8 mouse cellular contexts compared by ENCODE assay signal in the genomic region with DNA sequence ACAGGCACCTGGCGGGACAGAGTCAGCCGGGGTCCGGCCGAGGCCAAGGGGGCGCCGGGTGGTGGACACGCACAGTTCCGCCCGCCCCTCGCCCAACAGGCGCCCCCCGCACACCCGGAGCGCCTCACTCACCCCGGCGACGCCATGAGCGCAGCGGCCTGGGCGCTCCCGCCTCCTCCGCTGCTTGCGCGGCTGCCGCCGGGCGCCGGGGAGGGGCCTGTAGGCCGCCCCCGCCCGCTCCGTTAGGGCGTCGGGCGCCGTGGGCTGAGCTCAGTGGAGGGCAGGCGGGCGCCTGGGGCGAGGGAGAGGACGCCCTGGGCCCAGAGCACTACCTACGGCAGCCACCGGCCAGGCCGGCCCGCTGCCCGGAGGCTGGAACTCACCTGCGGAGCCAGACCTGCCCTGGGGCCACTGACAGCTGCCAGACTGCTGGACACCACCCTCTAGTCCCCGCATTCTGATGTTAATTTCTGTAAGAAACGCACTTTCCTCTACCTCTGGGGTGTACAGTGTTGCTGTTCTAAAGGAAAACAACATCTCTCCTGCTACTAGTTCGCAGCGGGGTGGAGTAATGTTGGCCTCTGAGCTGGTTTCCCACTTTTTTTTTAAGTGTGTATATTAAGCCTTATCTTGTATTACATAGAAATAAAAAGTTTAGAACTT. TPM values are rescaled to one million over a fixed set of nuclear protein-coding genes. Genes with fewer than 3 reads are reported as not detected.
DNase-seq lines count a peak whose midpoint lies in the region; ATAC-seq lines count a peak whose summit lies in the region.

No protein-coding gene starts in this region.

- H3K4me3 ChIP-seq in hindbrain, embryonic 10.5 days: peak overlapping the region; percentile 82

- peak overlapping the region; percentile 92 for H3K27ac ChIP-seq in hindbrain, embryonic 10.5 days

- H3K9me3 ChIP-seq in hindbrain, embryonic 10.5 days: 0 out of 2 replicates have a peak, but pooled peaks cover 3% of the 10 kb centered on the region

- ATAC-seq in frontal cortex, adult (ENCODE audit: low TSS enrichment): peak; percentile 93

- under 1% methylated on average over 45 of the region's 50 CpGs for WGBS in hindbrain, embryonic 10.5 days

- H3K27me3 ChIP-seq in hindbrain, embryonic 10.5 days (ENCODE audit: insufficient read depth, poor library complexity, severe bottlenecking): 0 out of 2 replicates have a peak, but pooled peaks cover 3% of the 10 kb centered on the region

- no peaks in the 10 kb centered on the region for H3K36me3 ChIP-seq in hindbrain, embryonic 10.5 days

- H3K4me1 ChIP-seq in hindbrain, embryonic 10.5 days (replicated peaks): peaks cover 23% of the 10 kb centered on the region

- DNase-seq in NIH3T3 (ENCODE audit: low read depth): peak; percentile 89
- peak; percentile 70 for DNase-seq in cerebellum, adult 8-10 months
- DNase-seq in hindbrain, embryonic 10.5 days (ENCODE audit: low spot score): peak; percentile 61
- DNase-seq in layer of hippocampus, postnatal 25 days (ENCODE audit: extremely low spot score in 1 of 2, low spot score in 1 of 2): peak; percentile 60 to 70
- DNase-seq in lung, postnatal 10 days: peak; percentile 84
- peak; percentile 58 for DNase-seq in ovary, postnatal 14 days (ENCODE audit: low spot score)
- DNase-seq in thymus, postnatal 0 days (ENCODE audit: low spot score): peak; percentile 85

RNA-seq across cellular contexts. Expression of a gene that starts 21.1 kb away (rescaled TPM):
- 18.1 and 20.4 TPM in 2 replicates for polyA plus RNA-seq in hindbrain, embryonic 10.5 days (2016; fragmentation: Nextera tagmentation; extraction: Ambion mirVana)
- 10 to 100 TPM; 64.7 to 68.7 TPM for total RNA-seq in layer of hippocampus, postnatal 25 days (2021)
- polyA plus RNA-seq in thymus, postnatal 0 days (2015; fragmentation: Nextera tagmentation; extraction: Ambion mirVana): 18.1 and 20.6 TPM in 2 replicates

RNA-seq across cellular contexts. Expression of a gene that starts 25.6 kb away (rescaled TPM):
- polyA plus RNA-seq in hindbrain, embryonic 10.5 days (2016; fragmentation: Nextera tagmentation; extraction: Ambion mirVana): 144 and 183 TPM in 2 replicates
- total RNA-seq in layer of hippocampus, postnatal 25 days (2021): 10 to 100 TPM; 67.7 to 79.1 TPM
- 249 and 266 TPM in 2 replicates for polyA plus RNA-seq in thymus, postnatal 0 days (2015; fragmentation: Nextera tagmentation; extraction: Ambion mirVana)

RNA-seq across cellular contexts. Expression of a gene that starts 47.2 kb away (rescaled TPM):
- 140 and 160 TPM in 2 replicates for polyA plus RNA-seq in hindbrain, embryonic 10.5 days (2016; fragmentation: Nextera tagmentation; extraction: Ambion mirVana)
- 10 to 100 TPM; 82.2 to 82.7 TPM for total RNA-seq in layer of hippocampus, postnatal 25 days (2021)
- 134 and 147 TPM in 2 replicates for polyA plus RNA-seq in thymus, postnatal 0 days (2015; fragmentation: Nextera tagmentation; extraction: Ambion mirVana)

Comparison
In these comparisons a context has a peak if more than half of its experiments do, and no peak if none do; other contexts are left out.
1. Peak in every context shown above with its lines: DNase-seq, ATAC-seq, H3K4me3 ChIP-seq and H3K27ac ChIP-seq.